Mouse (Mus musculus) ES-E14 (cell line): ENCODE measurements around the gene Csnk2a1. TPM values are rescaled to one million over a fixed set of nuclear protein-coding genes. Genes with fewer than 3 reads are reported as not detected.

ENCODE experiments used
- DNase-seq: peaks from one replicate; pipeline ENCODE4 v3.0.0-alpha.2; 2013; ENCODE audit warnings: low read depth, low spot score
- H3K27ac ChIP-seq: 2 replicates; pipeline ENCODE4 v1.5.1; 2012; ENCODE audit warnings: low read depth, mild to moderate bottlenecking, low read length, moderate library complexity, mixed read lengths; ENCODE audit not compliant: poor library complexity, insufficient read depth, severe bottlenecking
- H3K36me3 ChIP-seq: 2 replicates; pipeline ENCODE4 v1.6.1; 2012; ENCODE audit warnings: mild to moderate bottlenecking, low read length, moderate library complexity, mixed read lengths; ENCODE audit not compliant: control insufficient read depth, poor library complexity, insufficient read depth, severe bottlenecking
- H3K4me1 ChIP-seq, 2 experiments: fragments of 150-350 bp in 1 of 2; sonication (generic) in 1 of 2; 2 replicates each; pipeline ENCODE4 v1.6.1; 2012; ENCODE audit warnings: low read length in 2 of 2, mild to moderate bottlenecking in 1 of 2, mixed read lengths in 1 of 2; ENCODE audit not compliant: control insufficient read depth in 2 of 2, insufficient read depth in 2 of 2, poor library complexity in 1 of 2
- H3K4me3 ChIP-seq, 2 experiments: fragments of 150-350 bp in 1 of 2; sonication (generic) in 1 of 2; 2 replicates each; pipeline ENCODE4 v1.5.1; 2012; ENCODE audit warnings: low read length in 2 of 2, low read depth in 1 of 2, mild to moderate bottlenecking in 1 of 2, mixed read lengths in 1 of 2; ENCODE audit not compliant: insufficient read depth in 1 of 2, poor library complexity in 1 of 2, severe bottlenecking in 1 of 2
- H3K9ac ChIP-seq: 2 replicates; pipeline ENCODE4 v1.6.1; 2012; ENCODE audit warnings: low read depth, mild to moderate bottlenecking, low read length, mixed read lengths; ENCODE audit not compliant: poor library complexity, insufficient read depth, severe bottlenecking
- H3K9me3 ChIP-seq: fragments of 150-350 bp; sonication (generic); 2 replicates; pipeline ENCODE4 v1.6.1; 2012; ENCODE audit warnings: low read depth, mild to moderate bottlenecking, low read length; ENCODE audit not compliant: control insufficient read depth, insufficient read depth
- CHD2 ChIP-seq: IDR thresholded peaks from 2 replicates; pipeline ENCODE4 v1.6.1; 2014; ENCODE audit warnings: mild to moderate bottlenecking, low read depth, low read length, inconsistent platforms
- HCFC1 ChIP-seq: IDR thresholded peaks from 2 replicates; pipeline ENCODE4 v1.6.1; 2012; ENCODE audit warnings: low read length, inconsistent platforms, borderline replicate concordance; ENCODE audit not compliant: insufficient read depth
- MAFK ChIP-seq: IDR thresholded peaks from 2 replicates; pipeline ENCODE4 v1.6.1; 2014; ENCODE audit warnings: mild to moderate bottlenecking, low read depth, low read length, inconsistent platforms; ENCODE audit not compliant: insufficient read depth
- ZC3H11A ChIP-seq: IDR thresholded peaks from 2 replicates; pipeline ENCODE4 v1.6.1; 2012; ENCODE audit warnings: low read depth, mild to moderate bottlenecking, inconsistent platforms, low read length, borderline replicate concordance
- ZNF384 ChIP-seq: IDR thresholded peaks from 2 replicates; pipeline ENCODE4 v1.6.1; 2012; ENCODE audit warnings: low read depth, low read length, inconsistent platforms
- in situ Hi-C, 2 experiments: fragments of 600-800 bp; cut with MboI; formaldehyde crosslinking; loops; one replicate each; pipeline ENCODE4 v1.15.1; 2025; ENCODE audit warnings: low sequenced_read_pairs in 2 of 2, inconsistent platforms in 1 of 2; ENCODE audit not compliant: unreplicated experiment in 2 of 2
- total RNA-seq: library from RNA; depleted of rRNA; stranded (reverse); fragments of 300-350 nt; gene quantifications from 2 replicates; pipeline ENCODE4 v1.2.3, GENCODE M21; 2012; rRNA removed

The Csnk2a1 gene
- 116 and 134 TPM in 2 replicates for total RNA-seq

DNA sequence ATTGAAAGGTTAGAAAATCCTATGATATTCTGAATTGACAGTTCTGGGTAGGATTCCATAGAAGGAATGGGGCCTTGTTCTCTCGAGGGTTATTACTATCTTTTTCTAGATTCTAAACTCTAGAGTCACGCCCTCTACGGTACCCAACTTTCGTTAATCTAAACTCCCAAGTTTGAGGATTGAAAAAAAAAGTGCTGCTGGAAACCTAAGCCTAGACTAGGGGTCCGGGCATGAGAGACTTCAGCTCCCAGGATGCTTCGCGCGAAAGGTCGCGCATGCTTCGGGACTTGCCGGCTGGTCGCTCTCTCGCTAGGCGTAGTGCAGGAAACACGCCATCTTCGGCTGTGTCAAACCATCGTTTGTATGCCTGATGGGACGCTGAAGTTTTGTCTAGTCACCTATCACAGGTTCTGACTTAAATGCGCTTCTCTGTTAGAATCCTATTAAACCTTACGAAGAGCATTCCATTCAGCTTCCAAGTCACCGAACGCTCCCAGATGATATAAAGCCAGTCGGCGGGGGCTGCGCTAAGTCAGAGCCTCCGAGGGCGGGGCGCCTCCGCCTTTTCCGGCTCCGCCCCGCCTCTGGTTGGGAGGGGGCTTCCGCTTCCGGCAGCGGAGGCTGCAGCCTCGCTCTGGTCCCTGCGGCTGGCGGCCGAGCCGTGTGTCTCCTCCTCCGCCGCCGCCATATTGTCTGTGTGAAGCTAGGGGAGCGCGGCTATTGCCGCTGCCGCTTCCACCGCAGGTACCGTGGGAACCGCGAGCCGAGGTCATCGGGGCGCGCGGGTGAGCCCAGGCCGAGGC, at the start of gene Csnk2a1:
Csnk2a1 (plus strand) TSS at position 592 of the 803 bp plus-strand sequence.
- H3K4me3 ChIP-seq, result peak within 1 kb of the TSS; percentile 90 to 91
- peaks cover 3 to 15% of the 10 kb centered on the region in 2 experiments; a peak in 3 of 4 replicates for H3K4me1 ChIP-seq
- peak within 1 kb of the TSS; percentile 93 for H3K27ac ChIP-seq
- peak; percentile 84 for DNase-seq
- TF ChIP-seq CHD2, result 0 out of 2 replicates have a peak, but pooled peaks have one; percentile 14
- TF ChIP-seq HCFC1, result peak; percentile 79; the same call in 1 of the 2 replicates
- no peak; the same call in 1 of the 2 replicates for TF ChIP-seq ZNF384
- no peak for TF ChIP-seq ZC3H11A
- TF ChIP-seq MAFK, result peak; percentile 62; the same call in 1 of the 2 replicates
- H3K9ac ChIP-seq, result peak within 1 kb of the TSS; percentile 94
- in situ Hi-C loops, result no loop called here
- peaks cover 4% of the 10 kb centered on the region; the same call in 1 of the 2 replicates for H3K36me3 ChIP-seq
- no peaks in the 10 kb centered on the region for H3K9me3 ChIP-seq

DNA sequence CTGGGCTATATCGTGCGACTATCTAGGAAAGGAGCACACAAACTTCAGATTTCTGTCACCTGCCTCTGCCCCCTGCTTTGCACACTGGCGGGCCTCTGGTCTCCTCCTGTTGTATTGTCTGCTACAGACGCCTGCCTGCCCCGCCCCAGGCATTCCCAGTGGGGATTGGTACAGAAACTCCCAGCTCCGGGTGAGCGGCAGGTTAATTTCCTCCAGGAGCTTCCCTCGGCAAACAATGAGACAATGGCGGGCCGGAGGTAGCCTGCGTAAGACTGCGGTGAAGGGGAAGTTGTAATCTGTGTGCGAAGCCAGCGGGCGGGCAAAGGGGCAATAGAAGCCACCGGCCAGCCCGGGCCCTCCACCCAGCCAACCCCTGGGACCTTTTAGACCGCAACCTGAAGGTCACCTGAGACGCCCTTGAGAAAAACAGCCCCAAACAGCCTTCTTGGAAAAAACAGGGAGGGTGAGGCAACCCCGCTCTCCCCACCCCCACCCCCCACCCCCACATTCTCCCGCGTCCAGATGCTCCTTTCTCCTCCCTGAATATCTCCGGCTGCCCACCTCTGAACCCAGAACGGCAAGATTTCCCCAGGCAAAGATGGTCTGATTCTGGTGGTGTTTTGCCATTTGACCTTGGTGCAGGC, 49.4 kb upstream of the Csnk2a1 start:
- Histone ChIP-seq H3K9me3 (no peaks in the 10 kb centered on the region), H3K4me3 (peak overlapping the region; percentile 62 to 81), H3K9ac (peak overlapping the region; percentile 88), H3K4me1 (peaks cover 8 to 11% of the 10 kb centered on the region in 2 experiments), H3K36me3 (peaks cover 12% of the 10 kb centered on the region; the same call in 1 of the 2 replicates), H3K27ac (peak overlapping the region; percentile 99)
- peak; percentile 91 for DNase-seq
- no peak for TF ChIP-seq ZC3H11A
- TF ChIP-seq MAFK, result no peak
- peak; percentile 49; the same call in 1 of the 2 replicates for TF ChIP-seq HCFC1
- no peak for TF ChIP-seq CHD2
- TF ChIP-seq ZNF384, result 0 out of 2 replicates have a peak, but pooled peaks have one; percentile 58
- in situ Hi-C loops, result no loop called here

DNA sequence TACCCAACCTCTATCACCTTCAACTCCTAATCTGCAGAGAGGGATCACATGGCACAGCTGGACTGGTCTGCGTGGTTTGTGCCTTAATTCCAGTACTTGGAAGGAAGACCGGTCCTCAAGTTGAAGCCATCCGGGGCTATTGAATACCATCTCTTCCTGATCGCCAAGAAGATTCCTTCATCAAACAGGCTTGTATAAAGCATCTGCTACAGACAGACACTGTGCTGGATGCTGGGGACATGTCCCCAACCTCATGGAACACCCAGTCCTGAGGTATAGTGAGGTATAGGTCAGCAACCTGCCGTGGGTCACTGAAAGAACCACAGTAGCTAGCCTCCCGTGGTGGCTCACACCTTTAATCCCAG, 48.9 kb upstream of the Csnk2a1 start:
- H3K4me1 ChIP-seq, result peaks cover 8 to 11% of the 10 kb centered on the region in 2 experiments
- in situ Hi-C loops, result no loop called here
- H3K36me3 ChIP-seq, result peaks cover 12% of the 10 kb centered on the region; the same call in 1 of the 2 replicates
- H3K27ac ChIP-seq, result peak overlapping the region; percentile 99
- peak overlapping the region; percentile 62 to 81 for H3K4me3 ChIP-seq
- no peaks in the 10 kb centered on the region for H3K9me3 ChIP-seq
- DNase-seq, result no peak
- no peak for TF ChIP-seq MAFK
- no peak for TF ChIP-seq ZC3H11A
- no peak for TF ChIP-seq CHD2
- no peak for TF ChIP-seq HCFC1
- TF ChIP-seq ZNF384, result no peak
- peak overlapping the region; percentile 88 for H3K9ac ChIP-seq

- peaks cover 8 to 11% of the 10 kb centered on the region in 2 experiments for H3K4me1 ChIP-seq
- H3K36me3 ChIP-seq, result peaks cover 12% of the 10 kb centered on the region; the same call in 1 of the 2 replicates
- in situ Hi-C loops, result no loop called here
- H3K27ac ChIP-seq, result peak overlapping the region; percentile 99
- TF ChIP-seq ZNF384, result peak; percentile 86; the same call in 1 of the 2 replicates
- no peak for TF ChIP-seq HCFC1
- peak overlapping the region; percentile 62 to 81 for H3K4me3 ChIP-seq
- peak overlapping the region; percentile 66 for H3K9ac ChIP-seq
- no peak for DNase-seq
- no peaks in the 10 kb centered on the region for H3K9me3 ChIP-seq
Observed at GRCm38 (mm10) chr2:152178345-152178744, 48.3 kb upstream of the Csnk2a1 start.
